Mouse (Mus musculus): ENCODE data around the gene Cyp2c65.

GRCm38 (mm10) chr19:39060719-39061118, at the start of gene Cyp2c65:
- no peak for TF ChIP-seq CTCF (IDR thresholded peaks at IDR 0.05; ENCODE audit: low read depth, low read length)
- TF ChIP-seq GATA1 (IDR thresholded peaks at IDR 0.05; ENCODE audit: borderline replicate concordance, low read length) = no peak
- TF ChIP-seq TAL1 (conservative IDR thresholded peaks at IDR 0.05; ENCODE audit: low read depth, low read length) = no peak

Measured in G1E (cell line).